Mouse (Mus musculus): ENCODE data around the gene Fam240a. TPM values are rescaled to one million over a fixed set of nuclear protein-coding genes. Genes with fewer than 3 reads are reported as not detected.

Fam240a gene
- polyA plus RNA-seq, 1 experiment from 2014 or later: not detected

DNA sequence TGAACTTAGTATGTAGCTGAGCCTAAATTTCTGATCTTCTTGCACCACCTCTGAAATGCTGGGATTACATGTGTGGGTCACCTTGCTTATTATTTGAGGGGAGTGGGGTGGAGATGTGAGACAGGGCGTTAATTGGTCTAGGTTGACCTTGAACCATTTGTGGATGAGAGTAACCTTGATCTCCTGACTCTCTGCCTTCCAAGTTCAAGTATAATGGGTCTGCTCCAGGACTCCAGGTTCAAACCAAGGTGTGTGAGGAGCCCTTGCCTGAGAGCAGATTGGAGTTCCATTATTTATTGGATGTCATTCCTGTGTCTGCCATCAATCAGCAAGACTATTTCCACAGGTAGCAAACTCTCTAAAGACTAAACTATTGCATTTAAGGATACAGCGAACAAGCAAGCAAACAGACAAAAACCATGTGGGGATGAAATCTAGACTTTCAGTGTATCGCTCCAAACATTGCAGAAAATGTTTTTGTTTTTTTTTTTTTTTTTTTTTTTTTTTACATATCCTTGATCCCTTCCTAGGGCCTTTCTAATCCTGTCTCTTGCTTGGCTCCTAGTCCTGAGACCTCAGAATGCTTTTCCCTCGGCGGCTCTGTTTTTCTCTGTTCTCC is 36.4 kb upstream of the Fam240a start:
- no peak for ATAC-seq (ENCODE audit: insufficient number of reproducible peaks, insufficient read depth, low FRiP score, low TSS enrichment)
- Histone ChIP-seq H3K27me3 (peaks cover 32% of the 10 kb centered on the region), H3K4me2 (replicated peaks) (peak overlapping the region; percentile 97), H3K9me3 (no peaks in the 10 kb centered on the region), H3K4me1 (no peaks in the 10 kb centered on the region), H3K27ac (no peak overlapping the region), H3K36me3 (no peaks in the 10 kb centered on the region), H3K9ac (no peak overlapping the region), H3K4me3 (peak overlapping the region; percentile 53; the same call in 1 of the 2 replicates)
- 43% methylated on average over 5 of the region's 5 CpGs for WGBS

DNA sequence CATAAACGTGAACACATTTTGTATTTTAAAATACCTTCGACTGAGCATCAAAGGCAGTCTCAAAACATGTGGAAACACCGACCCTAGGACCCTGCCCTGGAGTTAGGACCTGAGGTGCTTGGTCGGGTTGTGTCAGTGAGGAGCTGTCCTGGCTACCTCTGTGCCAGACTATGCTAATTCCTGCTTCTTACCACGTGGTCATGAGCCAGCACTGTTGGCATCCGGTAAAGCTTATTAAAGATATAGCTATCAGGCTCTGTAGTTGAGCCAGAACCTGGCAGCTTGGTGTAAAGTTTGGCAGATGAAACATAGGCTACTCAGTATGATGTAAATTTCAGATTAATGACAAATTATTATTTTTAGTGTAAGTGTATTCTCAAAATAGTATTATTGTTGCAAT is 35.7 kb upstream of the Fam240a start:
- no peak for ATAC-seq (ENCODE audit: insufficient number of reproducible peaks, insufficient read depth, low FRiP score, low TSS enrichment)
- no peak overlapping the region for H3K27ac ChIP-seq
- no peaks in the 10 kb centered on the region for H3K36me3 ChIP-seq
- H3K9ac ChIP-seq: no peak overlapping the region
- no peaks in the 10 kb centered on the region for H3K9me3 ChIP-seq
- H3K4me3 ChIP-seq: no peak overlapping the region
- H3K4me2 ChIP-seq (replicated peaks): no peak overlapping the region
- H3K27me3 ChIP-seq: peaks cover 38% of the 10 kb centered on the region
- 61% methylated on average over 6 of the region's 6 CpGs for WGBS
- peaks cover under 1% of the 10 kb centered on the region; the same call in 1 of the 2 replicates for H3K4me1 ChIP-seq

DNA sequence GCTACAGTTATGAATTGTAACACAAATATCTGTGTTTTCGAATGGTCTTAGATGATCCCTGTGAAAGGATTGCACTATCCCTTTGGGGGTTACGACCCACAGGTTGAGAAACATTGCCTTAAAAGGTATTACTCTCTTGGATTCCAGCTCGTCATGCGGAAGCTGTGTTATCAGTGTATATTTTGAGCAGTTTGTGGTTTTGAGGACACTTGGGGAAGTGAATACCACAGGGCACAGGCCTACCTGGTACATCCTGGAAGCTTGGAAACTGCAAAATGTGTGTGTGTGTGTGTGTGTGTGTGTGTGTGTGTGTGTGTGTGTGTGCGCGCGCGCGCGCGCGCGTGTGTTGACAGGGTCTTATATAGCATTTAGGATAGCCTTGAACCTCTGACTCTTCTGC is 35.2 kb upstream of the Fam240a start:
- Histone ChIP-seq H3K9ac (no peak overlapping the region), H3K36me3 (no peaks in the 10 kb centered on the region), H3K4me3 (no peak overlapping the region), H3K27me3 (peaks cover 44% of the 10 kb centered on the region), H3K27ac (no peak overlapping the region), H3K4me1 (peaks cover 3% of the 10 kb centered on the region), H3K4me2 (replicated peaks) (no peak overlapping the region), H3K9me3 (no peaks in the 10 kb centered on the region)
- no peak for ATAC-seq (ENCODE audit: insufficient number of reproducible peaks, insufficient read depth, low FRiP score, low TSS enrichment)
- WGBS: 96% methylated on average over 13 of the region's 13 CpGs

DNA sequence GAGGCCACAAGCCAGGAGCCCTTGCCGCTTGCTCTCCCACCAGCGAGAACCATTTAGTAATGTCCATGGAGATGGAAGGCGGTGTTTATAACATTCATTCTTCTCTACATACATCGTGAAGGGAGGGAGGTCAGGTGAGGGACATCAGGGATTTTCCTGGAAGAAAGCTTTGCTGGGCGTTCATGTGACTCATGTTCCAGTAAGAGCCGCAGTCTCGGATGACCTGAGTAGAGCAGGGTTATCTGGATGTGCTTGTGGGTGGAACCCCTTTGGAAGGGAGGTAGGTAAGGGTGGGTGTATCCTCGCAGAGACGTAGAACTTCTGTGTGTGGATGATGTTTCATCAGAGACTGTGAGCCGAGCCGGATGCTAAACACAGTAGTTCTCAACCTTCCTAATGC is 34.7 kb upstream of the Fam240a start, which contains the start of gene Lrrc2:
TSS of gene Lrrc2 (plus strand) at position 149 of the 400 bp plus-strand sequence.
- ATAC-seq (ENCODE audit: insufficient number of reproducible peaks, insufficient read depth, low FRiP score, low TSS enrichment): no peak
- peaks cover 7% of the 10 kb centered on the region for H3K4me1 ChIP-seq
- H3K4me3 ChIP-seq: no peak within 1 kb of the TSS
- H3K36me3 ChIP-seq: no peaks in the 10 kb centered on the region
- peaks cover 48% of the 10 kb centered on the region for H3K27me3 ChIP-seq
- H3K27ac ChIP-seq: no peak within 1 kb of the TSS
- H3K4me2 ChIP-seq (replicated peaks): no peak within 1 kb of the TSS
- H3K9ac ChIP-seq: no peak within 1 kb of the TSS
- WGBS: 85% methylated on average over 11 of the region's 11 CpGs
- no peaks in the 10 kb centered on the region for H3K9me3 ChIP-seq

DNA sequence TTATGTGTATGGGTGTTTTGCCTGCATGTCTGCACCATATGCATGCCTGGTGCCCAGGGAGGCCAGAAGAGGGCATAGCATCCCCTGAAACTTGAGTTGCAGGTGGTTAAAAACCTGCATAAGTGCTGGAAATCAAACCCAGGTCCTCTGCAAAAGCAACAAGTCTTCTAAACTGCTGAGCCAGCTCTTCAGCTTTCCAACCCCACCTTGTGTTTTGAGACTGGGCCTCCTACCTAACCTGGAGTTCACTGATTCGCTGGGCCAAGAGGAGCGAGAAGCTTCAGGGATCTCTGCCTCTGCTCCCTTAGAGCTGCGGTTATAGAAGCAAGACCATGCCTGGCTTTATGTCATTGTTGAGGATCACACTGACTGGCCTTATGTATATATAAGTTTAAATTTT is 33.4 kb upstream of the Fam240a start:
- H3K27ac ChIP-seq: no peak overlapping the region
- peaks cover 9% of the 10 kb centered on the region for H3K4me1 ChIP-seq
- H3K9me3 ChIP-seq: no peaks in the 10 kb centered on the region
- ATAC-seq (ENCODE audit: insufficient number of reproducible peaks, insufficient read depth, low FRiP score, low TSS enrichment): no peak
- no peak overlapping the region for H3K4me3 ChIP-seq
- H3K9ac ChIP-seq: no peak overlapping the region
- H3K4me2 ChIP-seq (replicated peaks): no peak overlapping the region
- H3K27me3 ChIP-seq: peaks cover 52% of the 10 kb centered on the region
- no peaks in the 10 kb centered on the region for H3K36me3 ChIP-seq
- 89% methylated on average over 3 of the region's 3 CpGs for WGBS

DNA sequence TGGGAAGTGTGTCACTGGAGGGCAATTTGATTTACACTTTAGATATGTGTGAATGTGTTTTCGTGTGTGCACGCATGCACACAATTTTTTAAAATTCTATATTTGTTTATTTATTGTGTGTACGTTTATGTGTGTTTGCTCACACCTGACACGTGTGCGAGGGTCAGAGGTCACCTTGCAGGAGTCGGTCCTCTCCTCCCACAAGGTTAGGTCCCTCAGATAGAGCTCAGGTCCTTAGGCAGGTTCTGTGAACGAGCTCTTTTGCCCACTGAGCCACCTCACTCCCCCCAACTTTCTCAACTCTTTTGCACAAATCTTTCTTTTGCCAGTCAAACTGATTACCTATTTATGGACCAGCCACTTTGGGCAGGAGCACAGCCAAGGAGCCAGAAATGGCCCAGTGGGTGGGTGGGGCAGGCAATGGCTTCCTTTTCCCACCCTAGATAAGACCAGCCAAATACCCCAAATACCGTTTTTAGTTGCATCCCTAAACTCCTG is 32.2 kb upstream of the Fam240a start:
- Histone ChIP-seq H3K9ac (no peak overlapping the region), H3K36me3 (no peaks in the 10 kb centered on the region)
- ATAC-seq (ENCODE audit: insufficient number of reproducible peaks, insufficient read depth, low FRiP score, low TSS enrichment): no peak

DNA sequence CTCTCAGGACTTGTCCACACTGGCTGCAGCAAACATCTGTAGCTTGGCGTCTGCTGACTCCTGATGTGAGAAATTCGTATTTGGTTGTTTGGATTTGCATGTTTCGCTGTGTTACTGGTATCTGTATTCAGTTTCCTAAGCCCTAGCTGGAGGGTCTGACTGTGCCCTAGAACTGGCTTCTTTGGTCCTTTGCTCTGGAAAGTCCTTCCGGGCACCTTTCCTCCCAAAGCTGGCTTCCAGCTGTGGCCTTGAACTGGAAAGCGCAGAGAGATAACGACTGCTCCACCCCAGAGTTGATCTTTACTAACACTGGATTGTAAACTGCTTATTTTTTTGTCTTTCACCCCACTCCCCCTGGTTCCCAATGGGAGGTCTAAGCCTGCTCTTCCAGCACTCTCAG is 31.2 kb upstream of the Fam240a start:
- H3K36me3 ChIP-seq: no peaks in the 10 kb centered on the region
- no peak overlapping the region for H3K4me3 ChIP-seq
- H3K4me2 ChIP-seq (replicated peaks): no peak overlapping the region
- H3K4me1 ChIP-seq: peaks cover 9% of the 10 kb centered on the region
- no peaks in the 10 kb centered on the region for H3K9me3 ChIP-seq
- no peak overlapping the region for H3K27ac ChIP-seq
- H3K27me3 ChIP-seq: peaks cover 55% of the 10 kb centered on the region
- H3K9ac ChIP-seq: no peak overlapping the region
- WGBS: 33% methylated on average over 6 of the region's 6 CpGs
- ATAC-seq (ENCODE audit: insufficient number of reproducible peaks, insufficient read depth, low FRiP score, low TSS enrichment): no peak

More for the DNA sequence above, 32.2 kb upstream of the Fam240a start:
- Histone ChIP-seq H3K27me3 (peaks cover 56% of the 10 kb centered on the region), H3K9me3 (no peaks in the 10 kb centered on the region), H3K4me1 (peaks cover 9% of the 10 kb centered on the region), H3K4me2 (replicated peaks) (no peak overlapping the region), H3K27ac (no peak overlapping the region), H3K4me3 (no peak overlapping the region)
- WGBS: 59% methylated on average over 8 of the region's 8 CpGs

DNA sequence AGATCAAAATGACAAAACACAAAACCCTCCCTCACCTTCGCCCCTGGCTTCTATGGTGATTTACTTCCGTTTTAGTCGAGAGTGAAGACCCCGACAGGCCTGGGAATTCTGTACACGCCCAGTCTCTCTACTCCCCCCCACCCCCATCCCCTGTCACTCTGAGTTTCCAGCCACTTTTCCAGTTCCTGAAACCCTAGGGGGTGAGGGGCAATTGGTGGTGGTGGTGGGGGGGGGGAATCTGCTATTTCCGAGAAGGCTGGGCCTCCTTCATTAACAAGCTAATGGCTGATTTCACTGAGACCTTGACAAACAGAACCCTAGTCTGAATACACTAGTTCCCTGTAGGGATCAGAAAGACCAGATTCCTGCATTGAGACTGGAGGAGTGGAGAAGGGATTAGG is 30.6 kb upstream of the Fam240a start:
- Histone ChIP-seq H3K27me3 (peaks cover 49% of the 10 kb centered on the region), H3K4me3 (no peak overlapping the region), H3K4me2 (replicated peaks) (no peak overlapping the region), H3K9ac (no peak overlapping the region), H3K27ac (no peak overlapping the region), H3K9me3 (no peaks in the 10 kb centered on the region), H3K36me3 (no peaks in the 10 kb centered on the region), H3K4me1 (peaks cover 9% of the 10 kb centered on the region)
- no peak for ATAC-seq (ENCODE audit: insufficient number of reproducible peaks, insufficient read depth, low FRiP score, low TSS enrichment)
- WGBS: 4% methylated on average over 6 of the region's 6 CpGs

DNA sequence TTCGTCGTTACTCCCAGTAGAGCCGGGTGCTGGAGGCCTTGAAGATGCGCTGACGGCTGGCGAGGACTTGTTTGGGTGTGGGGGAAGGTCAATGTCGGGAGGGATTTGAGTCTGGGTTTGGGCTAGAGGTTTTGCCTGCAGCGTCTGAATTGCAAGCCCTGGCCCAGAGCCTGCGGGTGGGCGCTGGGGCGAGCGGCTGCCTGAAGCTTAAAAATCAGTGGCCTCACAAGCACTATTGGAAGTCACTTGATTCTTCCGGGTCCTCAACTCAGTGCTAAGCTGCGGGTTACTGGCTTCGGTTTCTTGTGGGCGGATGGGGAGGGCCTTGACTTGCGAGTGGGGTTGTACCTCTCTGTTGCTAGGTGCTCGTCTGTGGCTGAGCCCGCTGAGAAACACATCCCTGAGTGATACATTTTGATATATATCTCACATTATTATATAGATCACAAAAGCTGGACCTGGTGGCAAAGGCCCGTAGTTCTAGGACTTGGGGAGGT is 29.9 kb upstream of the Fam240a start:
- WGBS: 8% methylated on average over 20 of the region's 20 CpGs
- no peak overlapping the region for H3K4me3 ChIP-seq
- no peak overlapping the region for H3K9ac ChIP-seq

DNA sequence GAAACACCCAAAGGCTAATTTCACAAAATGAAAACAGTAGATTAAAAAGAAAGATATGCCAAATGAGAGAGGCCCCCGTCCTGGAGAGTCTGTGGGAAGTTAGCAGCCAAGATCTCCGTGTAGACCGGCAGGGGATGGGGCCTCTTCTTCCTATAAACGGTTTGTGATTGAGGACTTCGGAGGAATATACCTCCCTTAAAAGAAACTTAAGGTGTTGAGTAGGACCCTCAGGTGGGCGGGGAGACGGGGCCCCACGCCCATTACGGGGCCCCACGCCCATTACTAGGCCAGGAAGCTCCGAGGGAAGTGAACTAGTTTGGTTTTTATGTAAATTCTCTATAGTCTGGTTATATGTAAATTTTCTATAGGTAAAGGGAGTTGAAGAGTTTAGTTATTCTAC is 29.3 kb upstream of the Fam240a start, which contains the start of gene Tdgf1:
TSS of gene Tdgf1 (minus strand) at position 233 of the 400 bp plus-strand sequence.
- no peaks in the 10 kb centered on the region for H3K36me3 ChIP-seq
- H3K4me1 ChIP-seq: peaks cover 9% of the 10 kb centered on the region
- no peak for ATAC-seq (ENCODE audit: insufficient number of reproducible peaks, insufficient read depth, low FRiP score, low TSS enrichment)
- H3K27me3 ChIP-seq: peaks cover 43% of the 10 kb centered on the region
- no peak within 1 kb of the TSS for H3K4me3 ChIP-seq
- no peak within 1 kb of the TSS for H3K27ac ChIP-seq
- peak within 1 kb of the TSS; percentile 23; the same call in 1 of the 2 replicates for H3K4me2 ChIP-seq (replicated peaks)
- 9% methylated on average over 11 of the region's 11 CpGs for WGBS
- no peaks in the 10 kb centered on the region for H3K9me3 ChIP-seq
- no peak within 1 kb of the TSS for H3K9ac ChIP-seq

More for the DNA sequence above, 29.9 kb upstream of the Fam240a start:
- Histone ChIP-seq H3K27ac (no peak overlapping the region), H3K27me3 (peaks cover 43% of the 10 kb centered on the region), H3K4me1 (peaks cover 9% of the 10 kb centered on the region), H3K4me2 (replicated peaks) (peak overlapping the region; percentile 23; the same call in 1 of the 2 replicates), H3K36me3 (no peaks in the 10 kb centered on the region), H3K9me3 (no peaks in the 10 kb centered on the region)
- ATAC-seq (ENCODE audit: insufficient number of reproducible peaks, insufficient read depth, low FRiP score, low TSS enrichment): no peak

DNA sequence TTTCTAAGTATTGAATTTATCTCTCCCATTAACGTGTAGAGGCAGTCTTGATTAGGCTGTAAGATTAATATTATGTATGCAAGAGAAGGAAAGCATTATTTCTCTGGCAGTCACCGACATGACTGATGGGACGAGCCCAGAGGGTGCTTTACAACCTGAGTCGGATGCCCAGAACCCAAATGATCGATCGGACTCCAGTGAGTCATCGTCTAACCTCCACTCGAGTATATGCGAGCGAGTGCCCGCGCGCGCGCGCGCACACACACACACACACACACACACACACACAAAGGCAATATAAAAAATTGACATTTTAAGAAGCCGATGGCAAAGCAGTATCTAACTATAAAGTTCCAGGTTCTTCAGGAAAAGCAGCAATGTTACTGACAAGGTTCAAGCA is 28.7 kb upstream of the Fam240a start:
- H3K36me3 ChIP-seq: no peaks in the 10 kb centered on the region
- no peak overlapping the region for H3K27ac ChIP-seq
- no peak overlapping the region for H3K9ac ChIP-seq
- H3K9me3 ChIP-seq: no peaks in the 10 kb centered on the region
- H3K4me2 ChIP-seq (replicated peaks): no peak overlapping the region
- ATAC-seq (ENCODE audit: insufficient number of reproducible peaks, insufficient read depth, low FRiP score, low TSS enrichment): no peak
- peaks cover 43% of the 10 kb centered on the region for H3K27me3 ChIP-seq
- peaks cover 9% of the 10 kb centered on the region for H3K4me1 ChIP-seq
- WGBS: 18% methylated on average over 18 of the region's 18 CpGs
- H3K4me3 ChIP-seq: no peak overlapping the region

DNA sequence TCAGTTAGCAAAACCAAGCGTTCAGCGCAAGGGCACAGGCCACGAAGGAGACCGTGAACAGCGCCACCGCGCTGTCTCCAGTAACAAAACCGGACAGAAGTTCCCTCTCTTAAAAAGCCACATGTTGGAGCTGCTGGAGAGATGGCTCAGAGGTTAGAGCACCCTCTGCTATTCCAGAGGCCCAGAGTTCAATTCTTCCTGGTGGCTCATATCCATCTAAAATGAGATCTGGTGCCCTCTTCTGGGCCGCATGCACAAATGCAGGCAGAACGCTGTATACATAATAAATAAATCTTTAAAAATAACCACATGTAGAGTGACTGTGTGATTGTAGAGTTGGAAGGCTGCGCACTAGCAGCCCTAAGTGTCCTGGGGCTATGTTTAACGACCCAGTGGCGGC is 27.6 kb upstream of the Fam240a start:
- Histone ChIP-seq H3K4me1 (peaks cover 9% of the 10 kb centered on the region), H3K36me3 (no peaks in the 10 kb centered on the region), H3K27ac (no peak overlapping the region), H3K9me3 (no peaks in the 10 kb centered on the region), H3K4me2 (replicated peaks) (no peak overlapping the region), H3K27me3 (peaks cover 43% of the 10 kb centered on the region), H3K4me3 (no peak overlapping the region), H3K9ac (no peak overlapping the region)
- ATAC-seq (ENCODE audit: insufficient number of reproducible peaks, insufficient read depth, low FRiP score, low TSS enrichment): no peak
- WGBS: 29% methylated on average over 13 of the region's 13 CpGs

Measured in embryonic facial prominence, embryonic 12.5 days (tissue).